Mouse (Mus musculus) limb, embryonic 14.5 days (tissue): Measurements from ENCODE around the gene Osbp2. TPM values are rescaled to one million over a fixed set of nuclear protein-coding genes. Genes with fewer than 3 reads are reported as not detected.
A peak's percentile ranks its signal among the peaks of the same experiment; 100 is the strongest.
"Not testable (repeated sequence)": the region's sequence is repeated elsewhere in the genome, so short reads cannot be mapped to it uniquely, and the experiment has no call there.

ENCODE experiments used
- ATAC-seq: fragments of 200-750 bp; cut with Nextera tagmentation; 2 replicates; pipeline ENCODE4 v1.8.0; 2017; ENCODE audit warnings: low read depth, moderate number of reproducible peaks, moderate TSS enrichment; ENCODE audit not compliant: low FRiP score
- DNase-seq: peaks from one replicate; pipeline ENCODE4 v3.0.0-alpha.2; 2015; ENCODE audit warnings: low spot score
- H3K27ac ChIP-seq: fragments of 300-500 bp; sonication (generic); replicated peaks from 2 replicates; pipeline ENCODE4 v1.5.1; 2014; ENCODE audit warnings: low read depth, mild to moderate bottlenecking, low read length, moderate library complexity, mixed read lengths
- H3K27me3 ChIP-seq: fragments of 300-500 bp; sonication (generic); 2 replicates; pipeline ENCODE4 v1.6.1; 2014; ENCODE audit warnings: low read length, mixed read lengths; ENCODE audit not compliant: control insufficient read depth, insufficient read depth
- H3K36me3 ChIP-seq: fragments of 300-500 bp; sonication (generic); 2 replicates; pipeline ENCODE4 v1.6.1; 2014; ENCODE audit warnings: mild to moderate bottlenecking, low read length, moderate library complexity, mixed read lengths; ENCODE audit not compliant: control insufficient read depth, insufficient read depth
- H3K4me1 ChIP-seq: fragments of 300-500 bp; sonication (generic); 2 replicates; pipeline ENCODE4 v1.6.1; 2014; ENCODE audit warnings: antibody characterized with exemption, low read length, mixed read lengths; ENCODE audit not compliant: control insufficient read depth, insufficient read depth
- H3K4me2 ChIP-seq: fragments of 300-500 bp; sonication (generic); replicated peaks from 2 replicates; pipeline ENCODE4 v1.6.1; 2014; ENCODE audit warnings: low read depth, mild to moderate bottlenecking, low read length, moderate library complexity; ENCODE audit not compliant: severe bottlenecking
- H3K4me3 ChIP-seq: fragments of 300-500 bp; sonication (generic); replicated peaks from 2 replicates; pipeline ENCODE4 v1.5.1; 2014; ENCODE audit warnings: low read length
- H3K9ac ChIP-seq: fragments of 300-500 bp; sonication (generic); 2 replicates; pipeline ENCODE4 v1.6.1; 2014; ENCODE audit warnings: mild to moderate bottlenecking, low read depth, low read length, moderate library complexity; ENCODE audit not compliant: severe bottlenecking
- H3K9me3 ChIP-seq: fragments of 300-500 bp; sonication (generic); 2 replicates; pipeline ENCODE4 v1.6.1; 2016; ENCODE audit warnings: low read length; ENCODE audit not compliant: control insufficient read depth
- POLR2A ChIP-seq: fragments of 200-500 bp; IDR thresholded peaks from 2 replicates; pipeline ENCODE4 v1.8.0; 2012; ENCODE audit warnings: inconsistent platforms, mild to moderate bottlenecking, moderate library complexity, borderline replicate concordance; ENCODE audit not compliant: insufficient read depth, insufficient read length; ENCODE audit errors: extremely low read depth
- WGBS: fragments of 180-500 bp; shearing (Covaris S2); extraction: QIAGEN DNeasy Blood & Tissue Kit; methylation state at CpG from one replicate; pipeline ENCODE4 v1.1.7; 2014; 5-methylcytosine and 5-hydroxymethylcytosine counted together
- polyA plus RNA-seq, 2 experiments: library from polyadenylated mRNA; depleted of rRNA in 1 of 2; stranded (reverse) in 1 of 2; unstranded in 1 of 2; fragments of >200 nt; fragmentation: Nextera tagmentation in 1 of 2; extraction: Ambion mirVana in 1 of 2; gene quantifications; 2 replicates each; pipeline versions ENCODE4 v1.2.1 to v1.2.3; 2012 to 2014

The Osbp2 gene
- polyA plus RNA-seq (2012; rRNA removed) = 0.77 and 0.86 TPM in 2 replicates
- polyA plus RNA-seq (2014; fragmentation: Nextera tagmentation; extraction: Ambion mirVana) = 1.3 and 1.5 TPM in 2 replicates

DNA sequence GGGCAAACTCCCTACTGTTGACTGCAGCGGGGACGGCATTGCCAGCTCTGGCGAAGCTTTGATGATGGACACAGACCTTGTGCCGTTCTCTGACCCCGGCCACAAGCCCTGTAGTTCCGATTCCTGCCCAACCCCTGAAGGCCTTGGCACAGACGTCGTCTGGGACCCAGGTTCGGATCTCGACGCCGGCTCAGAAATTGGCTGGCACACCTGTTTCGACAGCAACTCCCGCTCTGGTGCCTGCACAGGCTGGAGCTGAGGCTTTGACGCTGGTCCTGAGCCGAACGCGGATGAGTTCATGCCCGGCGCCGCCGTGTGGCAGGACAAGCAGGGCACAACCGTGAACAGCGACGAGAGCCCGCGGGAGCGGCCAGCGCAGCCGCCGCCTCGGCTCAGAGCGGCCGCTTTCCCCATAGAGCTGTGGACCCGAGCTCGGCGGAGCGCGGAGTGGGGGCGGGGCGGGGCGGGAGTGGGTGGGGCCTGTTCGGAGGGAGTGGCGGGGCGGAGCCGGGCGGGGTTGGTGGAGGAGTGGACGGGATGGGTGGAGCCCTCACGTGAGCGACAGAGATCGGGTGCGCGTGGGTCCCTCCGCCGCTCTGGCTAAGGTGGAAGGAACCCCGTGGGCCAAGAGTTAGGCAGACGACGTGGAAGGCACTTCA, at the start of gene Osbp2:
Gene Osbp2 (minus strand): TSS at position 450 of the 659 bp plus-strand sequence.
- ATAC-seq (peak; percentile 96), DNase-seq (peak; percentile 31)
- peaks cover 11% of the 10 kb centered on the region; the same call in 1 of the 2 replicates for H3K27me3 ChIP-seq
- no peak for TF ChIP-seq POLR2A
- peak within 1 kb of the TSS; percentile 56 for H3K9ac ChIP-seq
- H3K36me3 ChIP-seq = no peaks in the 10 kb centered on the region
- no peaks in the 10 kb centered on the region for H3K9me3 ChIP-seq
- H3K27ac ChIP-seq = no peak within 1 kb of the TSS
- peak within 1 kb of the TSS; percentile 66 for H3K4me2 ChIP-seq
- H3K4me1 ChIP-seq = peaks cover 9% of the 10 kb centered on the region; the same call in 1 of the 2 replicates
- H3K4me3 ChIP-seq = peak within 1 kb of the TSS; percentile 49
- WGBS = 5% methylated on average over 34 of the region's 58 CpGs

DNA sequence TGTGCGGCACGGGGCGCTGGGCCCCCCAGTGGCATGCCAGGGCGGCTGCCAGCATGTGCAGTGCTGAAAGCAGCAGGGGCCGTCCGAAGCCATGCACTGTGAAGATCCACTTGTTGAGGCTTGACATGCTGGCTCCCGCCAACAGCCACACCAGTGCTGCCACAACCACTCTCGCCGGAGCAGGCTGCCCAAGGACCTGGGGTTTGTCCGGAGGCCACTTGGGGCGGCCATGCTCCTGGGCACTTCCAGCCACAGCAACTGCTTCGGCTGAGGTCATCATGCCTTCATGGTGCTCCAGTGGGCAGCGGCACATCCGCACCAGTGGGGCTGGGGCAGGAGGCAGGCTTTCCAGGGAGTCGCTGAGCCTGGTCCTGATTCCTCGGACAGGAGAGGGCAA, 49.2 kb upstream of the Osbp2 start:
- TF ChIP-seq POLR2A = no peak
- Histone ChIP-seq H3K9ac (peak overlapping the region; percentile 52), H3K4me2 (peak overlapping the region; percentile 93), H3K27me3 (peaks cover 5% of the 10 kb centered on the region), H3K4me1 (peaks cover 16% of the 10 kb centered on the region), H3K9me3 (no peaks in the 10 kb centered on the region), H3K36me3 (no peaks in the 10 kb centered on the region), H3K4me3 (peak overlapping the region; percentile 60), H3K27ac (no peak overlapping the region)
- WGBS = 2% methylated on average over 16 of the region's 16 CpGs
- ATAC-seq = no peak
- no peak for DNase-seq

DNA sequence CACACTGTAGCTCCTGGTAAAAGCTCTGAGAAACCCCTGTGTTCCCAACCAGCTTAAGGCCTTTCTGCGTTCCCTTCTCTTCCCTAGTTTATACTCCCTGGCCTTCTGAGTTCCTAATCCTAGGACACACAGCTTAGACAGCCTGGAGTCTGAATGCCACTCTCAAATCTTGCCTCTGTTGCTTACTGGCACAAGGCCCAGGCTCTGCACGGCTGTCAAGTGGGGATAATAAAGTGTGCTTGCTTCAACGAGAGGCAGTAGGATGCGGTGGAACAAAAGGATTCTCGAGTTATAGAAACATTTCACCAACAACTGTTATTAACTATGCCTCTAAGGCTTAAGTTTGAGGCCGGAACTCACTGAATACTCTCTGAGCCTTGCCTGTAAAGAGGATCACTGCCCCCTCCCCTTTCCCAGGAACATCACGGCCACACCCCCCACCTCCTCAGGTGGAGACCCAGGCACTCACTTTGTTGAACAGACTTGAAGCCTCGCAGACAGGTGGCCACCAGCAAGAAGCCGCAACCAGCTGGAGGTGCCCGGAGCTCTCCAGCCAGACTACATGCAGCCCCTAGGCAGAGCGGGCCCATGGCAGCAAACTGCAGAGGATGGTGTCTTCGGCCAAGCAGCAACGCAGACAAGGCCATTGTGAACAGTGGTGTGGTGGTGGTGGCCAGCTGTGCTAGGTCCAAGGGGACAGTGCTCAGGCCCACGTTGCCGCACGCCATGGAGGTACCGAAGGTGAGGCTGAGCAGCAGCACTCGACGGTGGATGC, 48.6 kb upstream of the Osbp2 start:
- TF ChIP-seq POLR2A = no peak
- Histone ChIP-seq H3K36me3 (no peaks in the 10 kb centered on the region), H3K9me3 (no peaks in the 10 kb centered on the region), H3K27ac (no peak overlapping the region), H3K4me1 (peaks cover 16% of the 10 kb centered on the region), H3K4me2 (peak overlapping the region; percentile 93), H3K9ac (peak overlapping the region; percentile 52; the same call in 1 of the 2 replicates), H3K4me3 (peak overlapping the region; percentile 60), H3K27me3 (peaks cover 5% of the 10 kb centered on the region)
- no peak for ATAC-seq
- 15% methylated on average over 16 of the region's 19 CpGs for WGBS
- DNase-seq = peak; percentile 45

DNA sequence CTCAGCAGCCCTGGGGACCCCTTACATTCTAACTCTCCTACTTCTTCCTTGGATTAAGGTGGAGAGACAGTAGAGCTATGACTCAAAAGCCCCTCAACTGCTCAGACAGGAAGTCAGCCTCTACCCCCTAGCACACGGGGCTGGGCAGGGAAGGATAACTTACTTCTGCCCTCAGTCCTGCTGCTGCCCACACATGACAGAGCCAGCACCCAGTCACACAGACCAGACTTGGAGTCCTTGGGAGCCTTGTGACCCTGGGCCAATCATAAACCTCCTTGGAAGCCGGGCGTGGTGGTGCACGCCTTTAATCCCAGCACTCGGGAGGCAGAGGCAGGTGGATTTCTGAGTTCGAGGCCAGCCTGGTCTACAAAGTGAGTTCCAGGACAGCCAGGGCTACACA, 47.7 kb upstream of the Osbp2 start:
- not testable (repeated sequence) for H3K27ac ChIP-seq, H3K4me2 ChIP-seq, ATAC-seq, H3K27me3 ChIP-seq, H3K36me3 ChIP-seq, DNase-seq, H3K4me3 ChIP-seq, H3K9ac ChIP-seq, H3K9me3 ChIP-seq
- 90% methylated on average over 5 of the region's 6 CpGs for WGBS
- H3K4me1 ChIP-seq = peaks cover 16% of the 10 kb centered on the region

DNA sequence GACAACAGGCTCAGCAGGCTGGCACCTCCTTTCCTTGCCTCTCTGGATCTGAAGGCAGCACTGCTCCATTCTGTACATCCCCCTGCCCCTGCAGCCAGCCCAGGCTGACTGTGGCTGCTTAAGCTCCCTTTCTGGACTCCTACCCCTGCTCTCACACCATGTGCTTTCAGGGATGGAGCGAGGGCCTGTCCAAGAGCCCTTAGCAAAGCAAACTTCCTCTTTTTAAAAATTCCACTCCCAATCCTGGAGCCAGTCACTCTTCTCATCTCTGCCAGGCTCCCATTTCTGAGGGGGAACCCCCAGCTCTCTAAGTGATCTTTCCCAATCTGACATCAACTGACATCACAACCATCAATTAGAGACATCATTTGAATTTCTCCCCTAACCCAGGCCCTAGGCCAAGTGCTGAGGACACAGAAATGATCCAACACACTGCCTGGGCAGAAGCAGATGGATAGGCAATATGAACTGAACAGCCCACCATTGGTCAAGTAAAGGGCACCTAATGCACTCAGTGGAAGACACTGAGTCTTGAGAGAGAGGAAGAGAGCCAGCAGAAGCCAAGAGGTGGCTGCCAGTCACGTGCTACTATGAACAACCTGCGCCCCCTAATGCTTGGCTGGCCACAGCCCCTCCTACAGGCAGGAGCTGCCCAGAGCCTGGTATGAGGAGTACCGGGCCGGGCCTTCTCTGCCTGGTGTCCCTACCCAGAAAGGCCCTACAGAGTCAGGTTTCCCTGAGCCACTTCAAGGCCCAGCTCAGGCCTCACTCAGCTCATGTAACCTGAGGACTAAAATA, 47.0 kb upstream of the Osbp2 start:
- peaks cover 16% of the 10 kb centered on the region for H3K4me1 ChIP-seq
- 54% methylated on average over 5 of the region's 5 CpGs for WGBS
- H3K4me2 ChIP-seq = no peak overlapping the region
- H3K27ac ChIP-seq = no peak overlapping the region
- no peak overlapping the region for H3K9ac ChIP-seq
- DNase-seq = no peak
- H3K36me3 ChIP-seq = 0 out of 2 replicates have a peak, but pooled peaks cover 2% of the 10 kb centered on the region
- H3K9me3 ChIP-seq = no peaks in the 10 kb centered on the region
- peaks cover 5% of the 10 kb centered on the region for H3K27me3 ChIP-seq
- no peak for TF ChIP-seq POLR2A
- no peak for ATAC-seq
- H3K4me3 ChIP-seq = no peak overlapping the region
